Mouse (Mus musculus) neural tube, embryonic 14.5 days (tissue): ENCODE results near the gene Olfr1113. TPM values are rescaled to one million over a fixed set of nuclear protein-coding genes. Genes with fewer than 3 reads are reported as not detected.
"Not testable (repeated sequence)": the region's sequence is repeated elsewhere in the genome, so short reads cannot be mapped to it uniquely, and the experiment has no call there.

Experiments used
- ATAC-seq: fragments of 200-750 bp; cut with Nextera tagmentation; 2 replicates; pipeline ENCODE4 v1.8.0; 2017; ENCODE audit warnings: low read depth, mild to moderate bottlenecking, moderate TSS enrichment, moderate library complexity
- H3K27ac ChIP-seq: fragments of 300-500 bp; sonication (generic); 2 replicates; pipeline ENCODE4 v1.5.1; 2014; ENCODE audit warnings: low read depth, mild to moderate bottlenecking, control low read depth, low read length, moderate library complexity, mixed read lengths
- H3K27me3 ChIP-seq: fragments of 300-500 bp; sonication (generic); 2 replicates; pipeline ENCODE4 v1.6.1; 2014; ENCODE audit warnings: low read length; ENCODE audit not compliant: control insufficient read depth, insufficient read depth
- H3K36me3 ChIP-seq: fragments of 300-500 bp; sonication (generic); 2 replicates; pipeline ENCODE4 v1.6.1; 2014; ENCODE audit warnings: low read length, mixed read lengths; ENCODE audit not compliant: control insufficient read depth, insufficient read depth
- H3K4me1 ChIP-seq: fragments of 300-500 bp; sonication (generic); 2 replicates; pipeline ENCODE4 v1.6.1; 2014; ENCODE audit warnings: low read length; ENCODE audit not compliant: control insufficient read depth, insufficient read depth
- H3K4me2 ChIP-seq: fragments of 300-500 bp; sonication (generic); 2 replicates; pipeline ENCODE4 v1.6.1; 2014; ENCODE audit warnings: mild to moderate bottlenecking, low read depth, low read length, control low read depth
- H3K4me3 ChIP-seq: fragments of 300-500 bp; sonication (generic); 2 replicates; pipeline ENCODE4 v1.5.1; 2014; ENCODE audit warnings: low read depth, low read length, control low read depth, mixed read lengths
- H3K9ac ChIP-seq: fragments of 300-500 bp; sonication (generic); replicated peaks from 2 replicates; pipeline ENCODE4 v1.6.1; 2014; ENCODE audit warnings: low read depth, mild to moderate bottlenecking, control low read depth, low read length, mixed read lengths
- H3K9me3 ChIP-seq: fragments of 300-500 bp; sonication (generic); 2 replicates; pipeline ENCODE4 v1.6.1; 2016; ENCODE audit warnings: low read length; ENCODE audit not compliant: control insufficient read depth
- WGBS: fragments of 180-500 bp; shearing (Covaris S2); extraction: QIAGEN DNeasy Blood & Tissue Kit; methylation state at CpG from one replicate; pipeline ENCODE4 v1.1.7; 2014; 5-methylcytosine and 5-hydroxymethylcytosine counted together
- microRNA-seq: library from miRNA; unstranded; fragments of <30 nt; microRNA quantifications from one replicate; pipeline ENCODE4, GENCODE M21; 2016
- polyA plus RNA-seq: library from polyadenylated mRNA; unstranded; fragments of >200 nt; fragmentation: Nextera tagmentation; extraction: Ambion mirVana; gene quantifications from 2 replicates; pipeline ENCODE4 v1.2.1, GENCODE M21; 2014

Olfr1113 gene
- not detected in 2 replicates for polyA plus RNA-seq

GRCm38 (mm10) chr2:87208670-87209069 lies at the start of gene Olfr1113:
Olfr1113 (plus strand) TSS chr2:87208970.
- Histone ChIP-seq H3K4me1 (no peaks in the 10 kb centered on the region), H3K27me3 (no peaks in the 10 kb centered on the region), H3K4me2 (no peak within 1 kb of the TSS), H3K9ac (no peak within 1 kb of the TSS), H3K36me3 (no peaks in the 10 kb centered on the region), H3K4me3 (no peak within 1 kb of the TSS), H3K27ac (no peak within 1 kb of the TSS), H3K9me3 (no peaks in the 10 kb centered on the region)
- 89% methylated on average over 2 of the region's 2 CpGs for WGBS
- no peak for ATAC-seq

DNA sequence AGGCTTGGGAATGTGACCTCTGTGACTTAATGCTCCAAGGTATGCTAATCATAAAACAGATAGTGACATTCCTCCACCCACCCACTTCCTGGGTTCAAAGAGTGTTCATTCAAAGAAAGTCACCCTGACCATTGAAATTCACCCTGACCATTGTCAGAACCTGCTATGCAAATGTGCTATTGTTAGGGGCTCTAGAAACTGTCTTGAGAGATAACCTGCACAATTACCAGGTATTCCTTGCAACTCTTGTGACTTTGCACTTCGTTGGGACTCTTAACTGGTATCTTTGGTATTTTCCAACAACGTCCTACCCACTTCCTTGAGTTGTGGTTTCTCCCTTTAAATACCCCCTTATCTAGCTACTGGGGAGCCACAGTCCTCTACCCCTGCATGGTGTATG lies 41.0 kb upstream of the Olfr1113 start:
- H3K9me3 ChIP-seq, H3K36me3 ChIP-seq, ATAC-seq, H3K27ac ChIP-seq, H3K4me2 ChIP-seq, H3K27me3 ChIP-seq, H3K4me1 ChIP-seq, H3K9ac ChIP-seq, H3K4me3 ChIP-seq: not testable (repeated sequence)
- 91% methylated on average over 2 of the region's 2 CpGs for WGBS

GRCm38 (mm10) chr2:87187498-87187897 lies 21.3 kb upstream of the Olfr1113 start, which contains the start of gene Olfr1112:
Olfr1112 (plus strand) TSS chr2:87187798.
- Histone ChIP-seq H3K4me3 (no peak within 1 kb of the TSS), H3K36me3 (no peaks in the 10 kb centered on the region), H3K4me1 (no peaks in the 10 kb centered on the region), H3K9ac (no peak within 1 kb of the TSS), H3K27me3 (no peaks in the 10 kb centered on the region), H3K9me3 (no peaks in the 10 kb centered on the region), H3K27ac (no peak within 1 kb of the TSS), H3K4me2 (no peak within 1 kb of the TSS)
- 80% methylated on average over 1 of the region's 1 CpGs for WGBS
- no peak for ATAC-seq

- Histone ChIP-seq H3K27ac (no peak within 1 kb of the TSS), H3K4me1 (no peaks in the 10 kb centered on the region), H3K4me3 (no peak within 1 kb of the TSS), H3K36me3 (no peaks in the 10 kb centered on the region), H3K27me3 (no peaks in the 10 kb centered on the region), H3K9me3 (no peaks in the 10 kb centered on the region), H3K4me2 (no peak within 1 kb of the TSS), H3K9ac (no peak within 1 kb of the TSS)
- ATAC-seq: no peak
- 84% methylated on average over 2 of the region's 2 CpGs for WGBS
These were observed 38.9 kb downstream of the Olfr1113 start, which contains the start of gene Olfr1115 for GRCm38 (mm10) chr2:87247713-87248112. Olfr1115 (plus strand) TSS chr2:87248013.

Small RNA genes within 50 kb of the gene (microRNA-seq; reads per million reads assigned to microRNA genes)
- gene Gm27438: not detected

Other genes starting within 250 kb of the Olfr1113 start
- gene Olfr1099, start 248.3 kb upstream of the Olfr1113 start, polyA plus RNA-seq: not detected in 2 replicates
- gene Olfr1100, start 229.0 kb upstream of the Olfr1113 start, polyA plus RNA-seq: not detected in 2 replicates
- gene Olfr1101, start 217.7 kb upstream of the Olfr1113 start, polyA plus RNA-seq: not detected in 2 replicates
- gene Olfr1102, start 210.6 kb upstream of the Olfr1113 start, polyA plus RNA-seq: not detected in 2 replicates
- gene Olfr1104, start 181.9 kb upstream of the Olfr1113 start, polyA plus RNA-seq: not detected in 2 replicates
- gene Olfr1105, start 172.4 kb upstream of the Olfr1113 start, polyA plus RNA-seq: not detected in 2 replicates
- not detected in 2 replicates for gene Olfr1106, start 156.7 kb upstream of the Olfr1113 start, polyA plus RNA-seq
- not detected in 2 replicates for gene Olfr1107, start 133.2 kb upstream of the Olfr1113 start, polyA plus RNA-seq
- gene Olfr1109, start 113.0 kb upstream of the Olfr1113 start, polyA plus RNA-seq: not detected in 2 replicates
- gene Olfr259, start 94.4 kb upstream of the Olfr1113 start, polyA plus RNA-seq: not detected in 2 replicates
- not detected in 2 replicates for gene Olfr1110, start 68.7 kb upstream of the Olfr1113 start, polyA plus RNA-seq
- gene Olfr1111, start 56.3 kb upstream of the Olfr1113 start, polyA plus RNA-seq: not detected in 2 replicates
- gene Olfr1112, start 21.2 kb upstream of the Olfr1113 start, polyA plus RNA-seq: not detected in 2 replicates
- gene Olfr1115, start 39.0 kb downstream of the Olfr1113 start, polyA plus RNA-seq: not detected in 2 replicates
- gene Olfr1116, start 58.6 kb downstream of the Olfr1113 start, polyA plus RNA-seq: not detected in 2 replicates
- gene Olfr1118, start 98.6 kb downstream of the Olfr1113 start, polyA plus RNA-seq: not detected in 2 replicates
- gene Olfr1120, start 145.8 kb downstream of the Olfr1113 start, polyA plus RNA-seq: not detected in 2 replicates
- gene Olfr1121, start 160.9 kb downstream of the Olfr1113 start, polyA plus RNA-seq: not detected in 2 replicates
- not detected in 2 replicates for gene Olfr1122, start 176.9 kb downstream of the Olfr1113 start, polyA plus RNA-seq
- gene Olfr1123, start 207.7 kb downstream of the Olfr1113 start, polyA plus RNA-seq: not detected in 2 replicates
- 0.08 and 0.10 TPM in 2 replicates for gene Olfr1124, start 221.3 kb downstream of the Olfr1113 start, polyA plus RNA-seq
- gene Olfr1126, start 245.0 kb downstream of the Olfr1113 start, polyA plus RNA-seq: not detected in 2 replicates